Mouse (Mus musculus): ENCODE data around the gene Gfm2. TPM values are rescaled to one million over a fixed set of nuclear protein-coding genes. Genes with fewer than 3 reads are reported as not detected.

Gfm2 gene
- polyA plus RNA-seq, 1 experiment from 2014 or later = 16.8 TPM

DNA sequence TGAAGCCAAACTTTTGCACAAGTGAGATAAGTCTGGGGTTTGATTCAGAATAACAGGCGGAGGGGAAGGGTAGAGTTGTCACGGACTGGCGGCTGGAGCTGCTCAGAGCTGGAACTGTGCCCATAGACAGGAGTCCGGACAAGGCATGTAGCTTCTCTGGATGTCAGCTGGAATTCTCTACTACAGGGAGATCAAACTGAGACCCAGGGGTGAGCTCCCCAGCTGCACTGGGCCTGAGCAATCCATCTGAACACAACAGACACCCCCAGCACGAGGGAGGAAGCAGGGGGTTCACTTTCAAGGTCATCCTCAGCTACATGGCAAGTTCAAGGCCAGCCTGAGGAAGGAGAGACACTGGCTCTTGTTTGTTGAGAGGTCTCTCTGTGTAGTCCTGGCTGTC, 46.9 kb downstream of the Gfm2 start:
- Histone ChIP-seq H3K4me2 (replicated peaks; ENCODE audit: low read depth) (no peak overlapping the region), H3K27me3 (replicated peaks; ENCODE audit: control insufficient read depth, insufficient read depth, low read length) (no peaks in the 10 kb centered on the region), H3K9me3 (ENCODE audit: control insufficient read depth) (no peaks in the 10 kb centered on the region), H3K27ac (ENCODE audit: low read depth, low read length) (peak overlapping the region; percentile 63), H3K4me3 (ENCODE audit: low read depth, low read length) (no peak overlapping the region), H3K36me3 (ENCODE audit: control insufficient read depth, insufficient read depth) (peaks cover 37% of the 10 kb centered on the region), H3K9ac (ENCODE audit: low read depth, low read length) (no peak overlapping the region), H3K4me1 (replicated peaks; ENCODE audit: control insufficient read depth, insufficient read depth, low read length) (no peaks in the 10 kb centered on the region; the same call in 1 of the 2 replicates)
- peak; percentile 24; the same call in 1 of the 2 replicates for ATAC-seq
- TF ChIP-seq CTCF (IDR thresholded peaks at IDR 0.05; ENCODE audit: low read depth) = no peak
- 15% methylated on average over 5 of the region's 5 CpGs for WGBS

DNA sequence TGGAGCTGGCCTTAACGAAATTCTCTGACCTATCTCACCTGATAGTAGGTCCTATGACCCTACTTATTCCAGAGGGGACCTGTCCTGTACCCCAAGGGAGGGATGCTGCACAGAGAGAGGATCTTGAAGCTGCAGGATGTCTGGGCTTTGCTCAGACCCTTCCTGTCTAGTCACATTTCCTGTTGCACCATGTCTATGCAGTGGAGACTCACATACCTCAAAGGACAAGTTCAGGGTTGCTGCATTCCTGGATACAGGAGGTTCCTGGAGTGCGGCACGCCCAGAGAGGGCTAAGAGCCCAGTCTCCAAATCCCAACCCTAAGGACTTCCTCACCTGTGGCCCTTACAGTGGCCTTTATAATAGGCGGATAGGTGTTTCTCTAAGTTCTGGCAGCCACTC, 48.6 kb downstream of the Gfm2 start:
- Histone ChIP-seq H3K9me3 (ENCODE audit: control insufficient read depth) (no peaks in the 10 kb centered on the region), H3K4me1 (replicated peaks; ENCODE audit: control insufficient read depth, insufficient read depth, low read length) (no peaks in the 10 kb centered on the region; the same call in 1 of the 2 replicates), H3K4me3 (ENCODE audit: low read depth, low read length) (no peak overlapping the region), H3K9ac (ENCODE audit: low read depth, low read length) (no peak overlapping the region), H3K27ac (ENCODE audit: low read depth, low read length) (no peak overlapping the region), H3K36me3 (ENCODE audit: control insufficient read depth, insufficient read depth) (peaks cover 28% of the 10 kb centered on the region; the same call in 1 of the 2 replicates), H3K4me2 (replicated peaks; ENCODE audit: low read depth) (no peak overlapping the region), H3K27me3 (replicated peaks; ENCODE audit: control insufficient read depth, insufficient read depth, low read length) (no peaks in the 10 kb centered on the region)
- no peak for TF ChIP-seq CTCF (IDR thresholded peaks at IDR 0.05; ENCODE audit: low read depth)
- no peak for ATAC-seq
- 68% methylated on average over 4 of the region's 4 CpGs for WGBS

DNA sequence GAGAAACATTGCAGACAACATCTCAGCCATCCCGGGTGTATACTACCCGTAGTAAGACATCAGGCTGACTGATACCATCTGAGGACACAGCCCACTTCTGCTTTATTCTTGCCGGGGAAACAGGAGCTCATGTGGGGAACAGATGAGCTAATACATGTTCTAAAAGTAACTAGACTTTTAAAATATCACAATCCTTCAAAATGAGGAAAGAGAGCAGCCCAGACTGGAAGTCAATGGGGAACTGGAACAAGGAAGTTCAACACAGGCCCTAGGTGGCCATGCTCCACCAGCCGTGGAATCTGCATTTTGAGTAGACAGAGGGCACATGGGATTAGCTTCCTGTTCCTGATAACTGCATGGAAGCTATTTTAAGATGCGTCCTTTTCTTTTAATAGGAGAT, 50.0 kb downstream of the Gfm2 start:
- Histone ChIP-seq H3K4me3 (ENCODE audit: low read depth, low read length) (no peak overlapping the region), H3K4me2 (replicated peaks; ENCODE audit: low read depth) (no peak overlapping the region), H3K27ac (ENCODE audit: low read depth, low read length) (no peak overlapping the region), H3K4me1 (replicated peaks; ENCODE audit: control insufficient read depth, insufficient read depth, low read length) (no peaks in the 10 kb centered on the region; the same call in 1 of the 2 replicates), H3K9me3 (ENCODE audit: control insufficient read depth) (no peaks in the 10 kb centered on the region), H3K27me3 (replicated peaks; ENCODE audit: control insufficient read depth, insufficient read depth, low read length) (no peaks in the 10 kb centered on the region), H3K9ac (ENCODE audit: low read depth, low read length) (no peak overlapping the region), H3K36me3 (ENCODE audit: control insufficient read depth, insufficient read depth) (peaks cover 34% of the 10 kb centered on the region; the same call in 1 of the 2 replicates)
- no peak for ATAC-seq
- 87% methylated on average over 5 of the region's 5 CpGs for WGBS
- no peak for TF ChIP-seq CTCF (IDR thresholded peaks at IDR 0.05; ENCODE audit: low read depth)

DNA sequence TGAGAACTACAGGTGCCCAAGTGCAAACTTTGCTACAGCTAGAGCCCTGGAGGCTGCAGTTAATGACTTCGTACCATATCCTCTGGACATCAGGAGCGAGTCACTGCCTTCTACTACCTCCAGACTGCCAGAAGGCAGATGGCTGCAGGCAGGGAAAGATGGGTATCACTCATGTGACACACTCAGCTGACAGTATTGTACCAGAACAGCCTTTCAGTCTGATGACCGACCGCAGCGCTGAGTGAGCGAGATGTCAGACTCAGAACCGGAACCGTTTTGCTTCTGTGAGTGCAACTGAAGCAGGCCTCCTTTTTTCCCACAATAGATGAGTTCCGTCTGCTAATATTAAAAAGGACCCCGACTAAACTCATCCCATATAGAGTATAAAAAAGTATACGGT, 54.9 kb downstream of the Gfm2 start:
- H3K4me3 ChIP-seq (ENCODE audit: low read depth, low read length) = no peak overlapping the region
- no peak overlapping the region for H3K4me2 ChIP-seq (replicated peaks; ENCODE audit: low read depth)
- H3K9ac ChIP-seq (ENCODE audit: low read depth, low read length) = no peak overlapping the region
- no peak overlapping the region for H3K27ac ChIP-seq (ENCODE audit: low read depth, low read length)
- peaks cover 23% of the 10 kb centered on the region for H3K36me3 ChIP-seq (ENCODE audit: control insufficient read depth, insufficient read depth)
- H3K9me3 ChIP-seq (ENCODE audit: control insufficient read depth) = no peaks in the 10 kb centered on the region
- H3K27me3 ChIP-seq (replicated peaks; ENCODE audit: control insufficient read depth, insufficient read depth, low read length) = no peaks in the 10 kb centered on the region
- no peak for ATAC-seq
- no peaks in the 10 kb centered on the region; the same call in 1 of the 2 replicates for H3K4me1 ChIP-seq (replicated peaks; ENCODE audit: control insufficient read depth, insufficient read depth, low read length)
- 88% methylated on average over 11 of the region's 11 CpGs for WGBS
- TF ChIP-seq CTCF (IDR thresholded peaks at IDR 0.05; ENCODE audit: low read depth) = no peak

DNA sequence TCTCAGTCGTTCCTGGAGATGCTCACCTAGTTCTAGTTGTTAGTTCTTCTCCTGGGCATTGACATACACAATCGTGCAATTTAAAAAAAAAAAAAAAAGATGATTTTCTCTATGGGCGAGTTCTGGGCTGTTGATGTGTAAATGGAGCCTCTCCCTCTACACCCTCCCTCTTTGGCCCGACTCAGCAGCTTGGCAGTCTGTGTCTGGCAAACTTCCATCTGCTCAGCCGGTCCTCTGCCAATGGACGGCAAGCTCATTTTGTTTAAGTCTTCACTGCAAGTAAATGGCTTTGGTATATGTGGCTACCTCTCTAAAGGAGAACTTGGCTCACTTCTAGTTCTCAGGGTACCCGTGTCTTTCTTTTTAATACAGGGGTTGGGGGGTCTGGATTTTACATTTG, 55.7 kb downstream of the Gfm2 start:
- ATAC-seq = no peak
- H3K4me1 ChIP-seq (replicated peaks; ENCODE audit: control insufficient read depth, insufficient read depth, low read length) = no peaks in the 10 kb centered on the region; the same call in 1 of the 2 replicates
- H3K27me3 ChIP-seq (replicated peaks; ENCODE audit: control insufficient read depth, insufficient read depth, low read length) = no peaks in the 10 kb centered on the region
- H3K36me3 ChIP-seq (ENCODE audit: control insufficient read depth, insufficient read depth) = peaks cover 18% of the 10 kb centered on the region
- 58% methylated on average over 7 of the region's 7 CpGs for WGBS
- H3K27ac ChIP-seq (ENCODE audit: low read depth, low read length) = no peak overlapping the region
- no peaks in the 10 kb centered on the region for H3K9me3 ChIP-seq (ENCODE audit: control insufficient read depth)
- no peak for TF ChIP-seq CTCF (IDR thresholded peaks at IDR 0.05; ENCODE audit: low read depth)
- no peak overlapping the region for H3K4me3 ChIP-seq (ENCODE audit: low read depth, low read length)
- no peak overlapping the region for H3K4me2 ChIP-seq (replicated peaks; ENCODE audit: low read depth)
- H3K9ac ChIP-seq (ENCODE audit: low read depth, low read length) = no peak overlapping the region

DNA sequence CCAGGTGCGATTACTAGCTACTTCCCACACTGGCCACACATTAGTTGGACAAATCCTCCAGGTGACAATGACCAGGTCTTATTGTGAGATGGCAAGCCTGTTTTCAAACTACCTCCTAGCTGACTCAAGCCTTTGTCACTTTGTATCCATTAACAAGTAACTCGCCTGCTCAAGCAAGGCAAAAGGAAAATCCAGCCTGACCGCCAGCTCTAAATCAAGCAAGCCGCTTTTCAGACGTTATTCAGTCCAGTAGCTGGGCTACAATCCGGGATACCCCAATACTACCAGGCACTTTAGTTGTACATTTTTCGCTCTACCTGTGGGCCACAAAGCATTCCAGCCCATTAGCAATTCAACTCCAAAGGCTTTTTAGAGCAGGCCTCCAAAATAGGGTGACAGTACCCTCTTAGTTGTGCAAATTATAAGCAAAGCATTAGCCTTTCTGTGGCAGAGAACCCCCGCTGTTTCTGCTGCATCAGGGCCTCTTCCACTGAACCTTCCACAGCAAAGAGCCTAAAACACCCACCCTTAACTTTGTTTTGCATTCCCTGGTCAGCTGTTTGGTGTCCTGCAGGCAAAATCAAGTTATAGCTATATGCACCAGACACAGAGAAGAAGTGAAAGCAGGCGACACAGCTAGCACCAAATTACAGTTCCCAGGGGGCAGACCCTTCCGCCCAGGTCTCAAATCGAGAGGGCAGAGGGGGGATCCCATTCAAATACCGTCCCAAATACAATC, 58.6 kb downstream of the Gfm2 start:
- no peaks in the 10 kb centered on the region for H3K9me3 ChIP-seq (ENCODE audit: control insufficient read depth)
- H3K4me3 ChIP-seq (ENCODE audit: low read depth, low read length) = 0 out of 2 replicates have a peak overlapping the region, but pooled peaks have one; percentile 7
- H3K27ac ChIP-seq (ENCODE audit: low read depth, low read length) = no peak overlapping the region
- 79% methylated on average over 12 of the region's 12 CpGs for WGBS
- TF ChIP-seq CTCF (IDR thresholded peaks at IDR 0.05; ENCODE audit: low read depth) = no peak
- H3K27me3 ChIP-seq (replicated peaks; ENCODE audit: control insufficient read depth, insufficient read depth, low read length) = no peaks in the 10 kb centered on the region
- peaks cover 11% of the 10 kb centered on the region; the same call in 1 of the 2 replicates for H3K36me3 ChIP-seq (ENCODE audit: control insufficient read depth, insufficient read depth)
- no peak for ATAC-seq
- peak overlapping the region; percentile 92 for H3K4me2 ChIP-seq (replicated peaks; ENCODE audit: low read depth)
- H3K9ac ChIP-seq (ENCODE audit: low read depth, low read length) = no peak overlapping the region
- no peaks in the 10 kb centered on the region; the same call in 1 of the 2 replicates for H3K4me1 ChIP-seq (replicated peaks; ENCODE audit: control insufficient read depth, insufficient read depth, low read length)

Data from intestine, postnatal 0 days (tissue).